Mouse (Mus musculus) forebrain, postnatal 0 days (tissue): ENCODE measurements around the gene Clcn7. TPM values are rescaled to one million over a fixed set of nuclear protein-coding genes. Genes with fewer than 3 reads are reported as not detected.

ENCODE experiments used
- ATAC-seq: fragments of 200-750 bp; cut with Nextera tagmentation; 2 replicates; pipeline ENCODE4 v1.8.0; 2017; ENCODE audit warnings: mild to moderate bottlenecking, moderate library complexity
- DNase-seq: peaks from one replicate; pipeline ENCODE4 v3.0.0-alpha.2; 2015
- H3K27ac ChIP-seq: fragments of 300-500 bp; sonication (generic); 2 replicates; pipeline ENCODE4 v1.5.1; 2014; ENCODE audit warnings: low read depth, mild to moderate bottlenecking, antibody characterized with exemption, low read length, moderate library complexity, mixed read lengths
- H3K27me3 ChIP-seq: fragments of 300-500 bp; sonication (generic); 2 replicates; pipeline ENCODE4 v1.6.1; 2014; ENCODE audit warnings: mild to moderate bottlenecking, low read length, mixed read lengths; ENCODE audit not compliant: insufficient read depth
- H3K36me3 ChIP-seq: fragments of 300-500 bp; sonication (generic); 2 replicates; pipeline ENCODE4 v1.6.1; 2014; ENCODE audit warnings: mild to moderate bottlenecking, moderate library complexity; ENCODE audit not compliant: insufficient read depth
- H3K4me1 ChIP-seq: fragments of 300-500 bp; sonication (generic); 2 replicates; pipeline ENCODE4 v1.6.1; 2014; ENCODE audit warnings: antibody characterized with exemption; ENCODE audit not compliant: insufficient read depth
- H3K4me2 ChIP-seq: fragments of 300-500 bp; sonication (generic); 2 replicates; pipeline ENCODE4 v1.6.1; 2014; ENCODE audit warnings: low read depth, mild to moderate bottlenecking, moderate library complexity
- H3K4me3 ChIP-seq: fragments of 300-500 bp; sonication (generic); 2 replicates; pipeline ENCODE4 v1.5.1; 2014; ENCODE audit warnings: low read depth, low read length, mixed read lengths
- H3K9ac ChIP-seq: fragments of 300-500 bp; sonication (generic); 2 replicates; pipeline ENCODE4 v1.6.1; 2014; ENCODE audit warnings: mild to moderate bottlenecking
- H3K9me3 ChIP-seq: fragments of 300-500 bp; sonication (generic); 2 replicates; pipeline ENCODE4 v1.6.1; 2016; ENCODE audit warnings: low read length
- CTCF ChIP-seq: sonication (generic); IDR thresholded peaks from 2 replicates; pipeline ENCODE4 v1.5.1; 2016; ENCODE audit warnings: antibody characterized with exemption, control low read depth, low read depth
- WGBS: fragments of 180-500 bp; shearing (Covaris S2); extraction: QIAGEN DNeasy Blood & Tissue Kit; methylation state at CpG from one replicate; pipeline ENCODE4 v1.1.7; 2014; 5-methylcytosine and 5-hydroxymethylcytosine counted together
- polyA plus RNA-seq: library from polyadenylated mRNA; unstranded; fragments of >200 nt; fragmentation: Nextera tagmentation; extraction: Ambion mirVana; gene quantifications from 2 replicates; pipeline ENCODE4 v1.2.1, GENCODE M21; 2015
- total RNA-seq: library from RNA; depleted of rRNA; stranded (reverse); fragments of >200 nt; gene quantifications from 2 replicates; pipeline ENCODE4 v1.2.3, GENCODE M21; 2014; rRNA removed

Gene Clcn7
- total and polyA plus RNA-seq, 2 experiments from 2014 or later, result 19.0 to 33.1 TPM

GRCm38 (mm10) chr17:25210680-25211466, 77.7 kb downstream of the Clcn7 start:
- no peak for TF ChIP-seq CTCF
- peaks cover 86% of the 10 kb centered on the region for H3K36me3 ChIP-seq
- DNase-seq (no peak), ATAC-seq (no peak)
- no peak overlapping the region for H3K4me3 ChIP-seq
- H3K4me1 ChIP-seq, result no peaks in the 10 kb centered on the region
- H3K9ac ChIP-seq, result no peak overlapping the region
- no peaks in the 10 kb centered on the region for H3K27me3 ChIP-seq
- no peak overlapping the region for H3K27ac ChIP-seq
- 75% methylated on average over 15 of the region's 15 CpGs for WGBS
- H3K9me3 ChIP-seq, result no peaks in the 10 kb centered on the region
- H3K4me2 ChIP-seq, result no peak overlapping the region

GRCm38 (mm10) chr17:25211705-25212104, 78.5 kb downstream of the Clcn7 start:
- H3K4me3 ChIP-seq, result no peak overlapping the region
- H3K27ac ChIP-seq, result no peak overlapping the region
- H3K9me3 ChIP-seq, result no peaks in the 10 kb centered on the region
- no peak overlapping the region for H3K9ac ChIP-seq
- peaks cover 86% of the 10 kb centered on the region for H3K36me3 ChIP-seq
- H3K4me1 ChIP-seq, result no peaks in the 10 kb centered on the region
- no peaks in the 10 kb centered on the region for H3K27me3 ChIP-seq
- TF ChIP-seq CTCF, result no peak
- no peak for DNase-seq
- 88% methylated on average over 4 of the region's 4 CpGs for WGBS
- no peak for ATAC-seq
- H3K4me2 ChIP-seq, result no peak overlapping the region

Other genes with a start within 250 kb of the Clcn7 start
- 40.5 and 50.6 TPM in 2 replicates for gene Nubp2, start 247.0 kb upstream of the Clcn7 start, total RNA-seq
- 67.3 and 80.1 TPM in 2 replicates for gene Nubp2, start 247.0 kb upstream of the Clcn7 start, polyA plus RNA-seq
- gene Spsb3, start 246.7 kb upstream of the Clcn7 start, total RNA-seq, result 75.7 and 91.0 TPM in 2 replicates
- 89.8 and 97.8 TPM in 2 replicates for gene Spsb3, start 246.7 kb upstream of the Clcn7 start, polyA plus RNA-seq
- 35.6 and 36.6 TPM in 2 replicates for gene Eme2, start 238.3 kb upstream of the Clcn7 start, total RNA-seq
- 14.7 and 17.9 TPM in 2 replicates for gene Eme2, start 238.3 kb upstream of the Clcn7 start, polyA plus RNA-seq
- gene Mrps34, start 238.3 kb upstream of the Clcn7 start, total RNA-seq, result 39.5 and 45.5 TPM in 2 replicates
- 128 and 138 TPM in 2 replicates for gene Mrps34, start 238.3 kb upstream of the Clcn7 start, polyA plus RNA-seq
- 60.1 and 75.7 TPM in 2 replicates for gene Nme3, start 236.9 kb upstream of the Clcn7 start, total RNA-seq
- 74.7 and 81.0 TPM in 2 replicates for gene Nme3, start 236.9 kb upstream of the Clcn7 start, polyA plus RNA-seq
- gene Mapk8ip3, start 196.4 kb upstream of the Clcn7 start, total RNA-seq, result 128 and 151 TPM in 2 replicates
- 50.3 and 65.1 TPM in 2 replicates for gene Mapk8ip3, start 196.4 kb upstream of the Clcn7 start, polyA plus RNA-seq
- gene Jpt2, start 172.7 kb upstream of the Clcn7 start, total RNA-seq, result 52.3 and 64.7 TPM in 2 replicates
- 46.2 and 58.4 TPM in 2 replicates for gene Jpt2, start 172.7 kb upstream of the Clcn7 start, polyA plus RNA-seq
- gene Cramp1l, start 117.6 kb upstream of the Clcn7 start, total RNA-seq, result 16.2 and 21.5 TPM in 2 replicates
- 1.9 and 2.9 TPM in 2 replicates for gene Cramp1l, start 117.6 kb upstream of the Clcn7 start, polyA plus RNA-seq
- gene Ift140, start 117.3 kb upstream of the Clcn7 start, total RNA-seq, result 31.8 and 37.7 TPM in 2 replicates
- gene Ift140, start 117.3 kb upstream of the Clcn7 start, polyA plus RNA-seq, result 11.6 and 15.2 TPM in 2 replicates
- gene Tmem204, start 49.8 kb upstream of the Clcn7 start, total RNA-seq, result 9.0 and 11.9 TPM in 2 replicates
- gene Tmem204, start 49.8 kb upstream of the Clcn7 start, polyA plus RNA-seq, result 10.3 and 10.6 TPM in 2 replicates
- gene Telo2, start 17.4 kb upstream of the Clcn7 start, total RNA-seq, result 51.9 and 92.2 TPM in 2 replicates
- gene Telo2, start 17.4 kb upstream of the Clcn7 start, polyA plus RNA-seq, result 32.4 and 35.6 TPM in 2 replicates
- 1.2 TPM in 1 of 2 replicates, not detected in the other for gene Ptx4, start 12.6 kb upstream of the Clcn7 start, total RNA-seq
- gene Ptx4, start 12.6 kb upstream of the Clcn7 start, polyA plus RNA-seq, result 0.20 and 0.54 TPM in 2 replicates
- gene Ccdc154, start 29.1 kb downstream of the Clcn7 start, total RNA-seq, result 0.05 TPM in 1 of 2 replicates, not detected in the other
- gene Ccdc154, start 29.1 kb downstream of the Clcn7 start, polyA plus RNA-seq, result not detected in 2 replicates
- not detected in 2 replicates for gene Gm38655, start 42.1 kb downstream of the Clcn7 start, total RNA-seq
- gene Gm38655, start 42.1 kb downstream of the Clcn7 start, polyA plus RNA-seq, result not detected in 2 replicates
- gene BC003965, start 51.2 kb downstream of the Clcn7 start, total RNA-seq, result 23.7 and 24.2 TPM in 2 replicates
- 30.8 and 32.8 TPM in 2 replicates for gene BC003965, start 51.2 kb downstream of the Clcn7 start, polyA plus RNA-seq
- 21.6 and 22.8 TPM in 2 replicates for gene Unkl, start 55.0 kb downstream of the Clcn7 start, total RNA-seq
- gene Unkl, start 55.0 kb downstream of the Clcn7 start, polyA plus RNA-seq, result 7.6 and 11.6 TPM in 2 replicates
- 91.3 and 109 TPM in 2 replicates for gene Gnptg, start 106.7 kb downstream of the Clcn7 start, total RNA-seq
- 119 and 121 TPM in 2 replicates for gene Gnptg, start 106.7 kb downstream of the Clcn7 start, polyA plus RNA-seq
- 56.6 and 62.0 TPM in 2 replicates for gene Tsr3, start 106.8 kb downstream of the Clcn7 start, total RNA-seq
- gene Tsr3, start 106.8 kb downstream of the Clcn7 start, polyA plus RNA-seq, result 70.0 and 78.6 TPM in 2 replicates
- 30.2 and 70.8 TPM in 2 replicates for gene Baiap3, start 123.0 kb downstream of the Clcn7 start, total RNA-seq
- gene Baiap3, start 123.0 kb downstream of the Clcn7 start, polyA plus RNA-seq, result 8.2 and 16.2 TPM in 2 replicates
- 508 and 550 TPM in 2 replicates for gene Ube2i, start 141.2 kb downstream of the Clcn7 start, total RNA-seq
- gene Ube2i, start 141.2 kb downstream of the Clcn7 start, polyA plus RNA-seq, result 439 and 486 TPM in 2 replicates
- gene Prss34, start 165.0 kb downstream of the Clcn7 start, total RNA-seq, result not detected in 2 replicates
- not detected in 2 replicates for gene Prss34, start 165.0 kb downstream of the Clcn7 start, polyA plus RNA-seq
- gene Prss28, start 175.3 kb downstream of the Clcn7 start, total RNA-seq, result not detected in 2 replicates
- not detected in 2 replicates for gene Prss28, start 175.3 kb downstream of the Clcn7 start, polyA plus RNA-seq
- gene Prss29, start 185.3 kb downstream of the Clcn7 start, total RNA-seq, result not detected in 2 replicates
- gene Prss29, start 185.3 kb downstream of the Clcn7 start, polyA plus RNA-seq, result not detected in 2 replicates
- not detected in 2 replicates for gene Tpsab1, start 212.2 kb downstream of the Clcn7 start, total RNA-seq
- 0.13 TPM in 1 of 2 replicates, not detected in the other for gene Tpsab1, start 212.2 kb downstream of the Clcn7 start, polyA plus RNA-seq
- gene Tpsb2, start 232.9 kb downstream of the Clcn7 start, total RNA-seq, result 0.33 and 1.4 TPM in 2 replicates
- 3.8 and 4.2 TPM in 2 replicates for gene Tpsb2, start 232.9 kb downstream of the Clcn7 start, polyA plus RNA-seq
- not detected in 2 replicates for gene Tpsg1, start 235.9 kb downstream of the Clcn7 start, total RNA-seq
- gene Tpsg1, start 235.9 kb downstream of the Clcn7 start, polyA plus RNA-seq, result 0.92 and 1.2 TPM in 2 replicates